Mouse (Mus musculus): ENCODE data around the gene Trpt1. TPM values are rescaled to one million over a fixed set of nuclear protein-coding genes. Genes with fewer than 3 reads are reported as not detected.

Gene Trpt1
- polyA plus RNA-seq, 1 experiment = 4.7 TPM

DNA sequence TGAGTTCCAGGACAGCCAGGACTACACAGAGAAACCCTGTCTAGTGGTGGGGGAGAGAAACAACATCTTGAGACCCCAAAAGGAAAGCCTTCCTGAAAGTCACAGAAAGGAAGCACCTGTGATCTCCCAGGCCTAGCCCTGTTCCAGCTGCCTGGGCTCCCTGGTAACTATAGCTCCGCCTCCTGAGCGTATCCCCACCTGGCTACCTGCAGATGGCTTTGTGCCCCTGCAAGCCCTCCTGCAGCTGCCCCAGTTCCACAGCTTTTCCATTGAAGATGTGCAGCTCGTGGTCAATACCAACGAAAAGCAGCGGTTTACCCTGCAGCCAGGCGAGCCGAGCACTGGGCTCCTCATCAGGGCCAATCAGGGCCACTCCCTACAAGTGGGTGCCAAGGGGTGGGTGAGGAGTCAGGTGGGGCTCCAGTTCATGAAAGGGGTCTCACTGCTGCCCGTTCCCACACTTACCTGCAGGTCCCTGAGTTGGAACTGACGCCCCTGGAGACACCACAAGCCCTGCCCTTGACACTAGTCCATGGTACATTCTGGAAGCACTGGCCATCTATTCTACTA is 1.9 kb downstream of the Trpt1 start:
- TF ChIP-seq MYOD1 (IDR thresholded peaks at IDR 0.05; ENCODE audit: control insufficient read depth, insufficient read length, low read depth) (no peak), MAX (IDR thresholded peaks at IDR 0.05) (no peak), USF1 (IDR thresholded peaks at IDR 0.05; ENCODE audit: low read depth) (no peak), CTCF (IDR thresholded peaks at IDR 0.05; ENCODE audit: control insufficient read depth, insufficient read depth, insufficient read length) (no peak)
- Histone ChIP-seq H3K27me3 (ENCODE audit: control insufficient read depth, insufficient read depth, insufficient read length) (no peaks in the 10 kb centered on the region), H3ac (ENCODE audit: control insufficient read depth, insufficient read length, low read depth) (no peak overlapping the region), H3K79me2 (ENCODE audit: control insufficient read depth, insufficient read depth) (no peaks in the 10 kb centered on the region), H3K79me3 (ENCODE audit: low read depth) (no peaks in the 10 kb centered on the region), H3K36me3 (ENCODE audit: control insufficient read depth, insufficient read depth) (peaks cover 7% of the 10 kb centered on the region), H3K4me3 (ENCODE audit: insufficient read depth, poor library complexity, severe bottlenecking) (no peak overlapping the region)

- no peak overlapping the region for H3K4me3 ChIP-seq (ENCODE audit: insufficient read depth, poor library complexity, severe bottlenecking)
- no peaks in the 10 kb centered on the region for H3K79me2 ChIP-seq (ENCODE audit: control insufficient read depth, insufficient read depth)
- peaks cover 7% of the 10 kb centered on the region for H3K36me3 ChIP-seq (ENCODE audit: control insufficient read depth, insufficient read depth)
- no peaks in the 10 kb centered on the region for H3K27me3 ChIP-seq (ENCODE audit: control insufficient read depth, insufficient read depth, insufficient read length)
- H3ac ChIP-seq (ENCODE audit: control insufficient read depth, insufficient read length, low read depth) = no peak overlapping the region
- no peak for TF ChIP-seq CEBPB (IDR thresholded peaks at IDR 0.05; ENCODE audit: low read depth)
- TF ChIP-seq MYOD1 (IDR thresholded peaks at IDR 0.05; ENCODE audit: control insufficient read depth, insufficient read length, low read depth) = no peak
- no peak for TF ChIP-seq USF1 (IDR thresholded peaks at IDR 0.05; ENCODE audit: low read depth)
- TF ChIP-seq CTCF (IDR thresholded peaks at IDR 0.05; ENCODE audit: control insufficient read depth, insufficient read depth, insufficient read length) = no peak
- TF ChIP-seq MAX (IDR thresholded peaks at IDR 0.05) = no peak
- TF ChIP-seq FOSL1 (IDR thresholded peaks at IDR 0.05; ENCODE audit: insufficient read depth, low read length, poor library complexity, severe bottlenecking) = no peak
- TF ChIP-seq MYOG (IDR thresholded peaks at IDR 0.05; ENCODE audit: control insufficient read depth, extremely low read depth, insufficient read length) = no peak
- H3K79me3 ChIP-seq (ENCODE audit: low read depth) = no peaks in the 10 kb centered on the region
Measured at GRCm38 (mm10) chr19:6999360-7000063, 3.6 kb downstream of the Trpt1 start.

DNA sequence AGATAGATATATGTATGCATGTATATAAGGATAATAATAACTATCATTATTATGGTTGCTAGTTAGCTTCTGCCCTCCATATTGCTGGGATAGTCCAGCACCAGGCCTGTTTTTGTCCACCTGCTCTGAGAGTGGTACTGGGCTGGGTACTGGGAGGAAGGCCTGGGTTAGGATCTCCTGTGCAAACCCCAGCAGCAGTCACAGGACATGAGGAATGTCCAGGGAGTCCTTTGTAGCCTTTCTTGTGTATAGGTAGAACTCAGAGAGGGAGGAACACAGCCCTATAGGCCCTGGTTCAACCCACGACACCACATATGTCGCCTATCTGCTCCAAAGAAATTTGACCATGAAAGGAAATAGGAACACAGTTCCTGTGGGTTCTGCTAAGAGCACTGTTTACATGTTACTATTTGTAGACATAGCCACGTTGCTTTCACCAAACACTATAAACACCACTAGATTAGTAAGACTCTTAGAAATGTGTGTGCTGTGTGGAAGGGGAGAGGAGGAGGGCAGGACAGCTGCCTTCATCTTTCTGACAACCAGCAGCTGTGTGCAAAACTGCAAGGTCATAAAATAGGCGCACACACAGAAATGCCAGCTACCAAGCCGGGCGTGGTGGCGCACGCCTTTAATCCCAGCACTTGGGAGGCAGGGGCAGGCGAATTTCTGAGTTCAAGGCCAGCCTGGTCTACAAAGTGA is 11.1 kb downstream of the Trpt1 start:
- TF ChIP-seq MAX (IDR thresholded peaks at IDR 0.05) = no peak
- TF ChIP-seq CEBPB (IDR thresholded peaks at IDR 0.05; ENCODE audit: low read depth) = no peak
- no peak for TF ChIP-seq MYOG (IDR thresholded peaks at IDR 0.05; ENCODE audit: control insufficient read depth, extremely low read depth, insufficient read length)
- TF ChIP-seq MYOD1 (IDR thresholded peaks at IDR 0.05; ENCODE audit: control insufficient read depth, insufficient read length, low read depth) = no peak
- TF ChIP-seq CTCF (IDR thresholded peaks at IDR 0.05; ENCODE audit: control insufficient read depth, insufficient read depth, insufficient read length) = no peak
- TF ChIP-seq FOSL1 (IDR thresholded peaks at IDR 0.05; ENCODE audit: insufficient read depth, low read length, poor library complexity, severe bottlenecking) = no peak
- TF ChIP-seq USF1 (IDR thresholded peaks at IDR 0.05; ENCODE audit: low read depth) = no peak
- H3K36me3 ChIP-seq (ENCODE audit: control insufficient read depth, insufficient read depth) = no peaks in the 10 kb centered on the region
- H3K79me3 ChIP-seq (ENCODE audit: low read depth) = no peaks in the 10 kb centered on the region
- no peak overlapping the region for H3ac ChIP-seq (ENCODE audit: control insufficient read depth, insufficient read length, low read depth)
- H3K27me3 ChIP-seq (ENCODE audit: control insufficient read depth, insufficient read depth, insufficient read length) = no peaks in the 10 kb centered on the region
- H3K79me2 ChIP-seq (ENCODE audit: control insufficient read depth, insufficient read depth) = no peaks in the 10 kb centered on the region
- no peak overlapping the region for H3K4me3 ChIP-seq (ENCODE audit: insufficient read depth, poor library complexity, severe bottlenecking)

DNA sequence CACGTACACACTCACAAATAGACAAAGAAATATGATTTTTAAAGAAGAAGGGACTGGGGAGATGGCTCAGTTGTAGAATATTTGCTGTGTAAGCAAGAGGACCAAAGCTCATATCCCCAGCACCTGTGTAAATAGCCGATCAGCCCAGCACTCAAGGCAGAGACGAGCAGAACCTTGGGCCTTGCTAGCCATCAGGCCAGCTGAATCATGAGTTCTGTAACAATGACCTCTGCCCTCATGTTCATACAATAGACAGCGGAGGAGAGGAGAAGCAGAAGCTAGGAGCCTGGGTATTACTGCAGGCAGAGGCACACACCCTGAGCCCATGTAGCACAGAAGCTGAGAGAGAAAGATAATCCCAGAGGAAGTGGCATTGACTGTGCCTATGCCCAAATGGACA is 16.5 kb downstream of the Trpt1 start:
- H3K27me3 ChIP-seq (ENCODE audit: control insufficient read depth, insufficient read depth, insufficient read length) = no peaks in the 10 kb centered on the region
- H3K79me3 ChIP-seq (ENCODE audit: low read depth) = no peaks in the 10 kb centered on the region
- no peak overlapping the region for H3K4me3 ChIP-seq (ENCODE audit: insufficient read depth, poor library complexity, severe bottlenecking)
- no peak overlapping the region for H3ac ChIP-seq (ENCODE audit: control insufficient read depth, insufficient read length, low read depth)
- TF ChIP-seq MYOG (IDR thresholded peaks at IDR 0.05; ENCODE audit: control insufficient read depth, extremely low read depth, insufficient read length) (no peak), CEBPB (IDR thresholded peaks at IDR 0.05; ENCODE audit: low read depth) (no peak)
- H3K36me3 ChIP-seq (ENCODE audit: control insufficient read depth, insufficient read depth) = peaks cover 12% of the 10 kb centered on the region
- H3K79me2 ChIP-seq (ENCODE audit: control insufficient read depth, insufficient read depth) = no peaks in the 10 kb centered on the region

DNA sequence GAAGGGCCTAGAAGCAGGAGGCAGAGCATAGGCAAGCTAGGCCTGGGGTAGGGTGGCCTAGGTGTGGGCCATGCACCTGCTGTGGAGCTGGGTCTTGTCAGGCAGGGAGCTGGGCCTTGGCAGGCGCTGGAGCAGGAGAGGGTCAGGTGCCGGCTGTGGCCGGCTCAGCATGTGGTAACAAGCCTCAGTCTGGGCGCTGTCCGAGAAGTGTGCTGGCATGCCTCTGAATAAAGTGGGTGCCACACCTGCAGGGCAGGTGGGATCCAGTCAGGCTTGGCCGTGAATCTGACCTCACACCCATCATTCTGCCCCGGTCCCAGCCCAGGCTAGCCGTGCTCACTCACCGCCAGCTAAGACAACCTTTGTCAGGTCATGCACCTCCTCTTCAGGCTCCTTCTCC is 18.1 kb downstream of the Trpt1 start:
- Histone ChIP-seq H3K27me3 (ENCODE audit: control insufficient read depth, insufficient read depth, insufficient read length) (no peaks in the 10 kb centered on the region), H3ac (ENCODE audit: control insufficient read depth, insufficient read length, low read depth) (no peak overlapping the region), H3K4me3 (ENCODE audit: insufficient read depth, poor library complexity, severe bottlenecking) (no peak overlapping the region), H3K79me2 (ENCODE audit: control insufficient read depth, insufficient read depth) (no peaks in the 10 kb centered on the region), H3K36me3 (ENCODE audit: control insufficient read depth, insufficient read depth) (peaks cover 17% of the 10 kb centered on the region), H3K79me3 (ENCODE audit: low read depth) (no peaks in the 10 kb centered on the region)
- TF ChIP-seq MYOG (IDR thresholded peaks at IDR 0.05; ENCODE audit: control insufficient read depth, extremely low read depth, insufficient read length) (no peak), MYOD1 (IDR thresholded peaks at IDR 0.05; ENCODE audit: control insufficient read depth, insufficient read length, low read depth) (no peak), MAX (IDR thresholded peaks at IDR 0.05) (no peak), CEBPB (IDR thresholded peaks at IDR 0.05; ENCODE audit: low read depth) (no peak), USF1 (IDR thresholded peaks at IDR 0.05; ENCODE audit: low read depth) (no peak)
